Mouse (Mus musculus): ENCODE results near the gene Atoh8. TPM values are rescaled to one million over a fixed set of nuclear protein-coding genes. Genes with fewer than 3 reads are reported as not detected.
A peak's percentile ranks its signal among the peaks of the same experiment; 100 is the strongest.

The Atoh8 gene
- polyA plus RNA-seq, 1 experiment from 2014 or later = 0.88 TPM

- Histone ChIP-seq H3K4me2 (no peak overlapping the region), H3K9ac (no peak overlapping the region), H3K27ac (replicated peaks) (no peak overlapping the region), H3K27me3 (peaks cover 74% of the 10 kb centered on the region), H3K4me1 (replicated peaks) (0 out of 2 replicates have a peak, but pooled peaks cover 5% of the 10 kb centered on the region), H3K9me3 (replicated peaks) (no peaks in the 10 kb centered on the region), H3K4me3 (replicated peaks) (no peak overlapping the region), H3K36me3 (replicated peaks) (no peaks in the 10 kb centered on the region)
- no peak for ATAC-seq (ENCODE audit: insufficient read depth)
- WGBS (ENCODE audit: insufficient replicate concordance) = 12% methylated on average over 6 of the region's 6 CpGs
Measured at GRCm38 (mm10) chr6:72190120-72190519, 45.3 kb downstream of the Atoh8 start.

DNA sequence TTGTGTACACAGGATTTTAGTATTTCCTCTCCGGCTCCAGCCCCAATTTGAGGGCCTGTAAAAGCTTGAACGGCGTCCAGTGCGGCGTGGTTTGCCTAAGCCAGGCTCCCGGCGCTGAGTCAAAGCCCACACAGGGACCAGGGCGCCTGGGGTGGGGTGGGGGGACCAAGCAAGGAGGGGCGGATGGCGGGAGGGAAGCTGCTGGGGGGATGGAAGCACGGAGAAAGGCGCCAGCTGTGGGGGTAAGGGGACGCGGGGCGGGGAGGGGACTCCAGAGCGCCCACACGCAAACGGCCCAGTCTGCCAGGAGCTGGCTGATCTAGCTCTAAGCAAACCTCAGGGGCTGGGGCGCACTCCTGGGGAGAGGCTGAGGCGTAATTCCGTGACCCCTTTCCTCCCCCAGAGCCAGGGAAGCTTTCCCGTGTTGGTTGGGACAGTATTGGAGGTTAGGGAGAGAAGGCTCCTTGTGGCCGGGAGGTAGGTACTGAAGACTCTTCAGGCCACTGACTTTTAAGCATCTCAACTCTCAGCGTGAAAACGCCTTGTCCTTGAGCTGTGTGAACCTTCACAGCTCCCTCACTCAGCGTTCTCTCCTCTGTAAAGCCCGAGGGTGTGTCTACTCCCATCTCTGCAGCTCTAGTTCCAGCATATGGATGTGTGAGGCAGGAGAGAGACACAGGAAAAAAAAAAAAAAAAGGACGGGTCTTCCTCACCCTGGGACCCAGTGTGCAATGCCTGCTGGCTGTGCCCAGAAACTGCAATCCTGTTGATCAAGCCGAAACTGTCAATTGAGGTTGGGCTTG is 46.1 kb downstream of the Atoh8 start:
- Histone ChIP-seq H3K4me1 (replicated peaks) (0 out of 2 replicates have a peak, but pooled peaks cover 5% of the 10 kb centered on the region), H3K36me3 (replicated peaks) (no peaks in the 10 kb centered on the region), H3K9ac (no peak overlapping the region), H3K4me2 (peak overlapping the region; percentile 13; the same call in 1 of the 2 replicates), H3K27me3 (peaks cover 80% of the 10 kb centered on the region), H3K27ac (replicated peaks) (no peak overlapping the region), H3K9me3 (replicated peaks) (no peaks in the 10 kb centered on the region), H3K4me3 (replicated peaks) (no peak overlapping the region)
- WGBS (ENCODE audit: insufficient replicate concordance) = 9% methylated on average over 29 of the region's 29 CpGs
- no peak for ATAC-seq (ENCODE audit: insufficient read depth)

DNA sequence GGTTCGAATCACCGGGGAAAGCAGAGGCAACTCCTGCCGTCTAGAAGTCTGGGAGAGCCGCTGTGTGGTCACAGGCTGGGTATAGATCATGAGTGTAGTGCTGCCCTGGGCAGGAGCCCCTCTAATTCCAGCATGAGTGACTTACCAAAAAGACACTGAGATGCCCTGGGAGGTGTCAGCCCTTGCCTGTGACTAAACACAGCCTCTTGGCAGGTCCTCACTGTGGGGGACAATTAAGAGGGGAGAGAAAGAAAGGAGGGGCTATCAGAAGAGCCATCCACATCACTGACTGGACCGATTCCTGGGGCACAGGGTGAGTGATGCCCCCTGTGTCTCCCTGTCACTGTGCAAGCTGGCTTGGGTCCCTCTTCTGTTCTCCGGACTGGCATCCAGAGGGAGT is 48.6 kb downstream of the Atoh8 start:
- Histone ChIP-seq H3K27me3 (peaks cover 66% of the 10 kb centered on the region), H3K9ac (no peak overlapping the region), H3K27ac (replicated peaks) (no peak overlapping the region), H3K4me1 (replicated peaks) (0 out of 2 replicates have a peak, but pooled peaks cover 5% of the 10 kb centered on the region), H3K36me3 (replicated peaks) (no peaks in the 10 kb centered on the region), H3K4me2 (no peak overlapping the region), H3K9me3 (replicated peaks) (no peaks in the 10 kb centered on the region), H3K4me3 (replicated peaks) (no peak overlapping the region)
- 60% methylated on average over 6 of the region's 6 CpGs for WGBS (ENCODE audit: insufficient replicate concordance)
- no peak for ATAC-seq (ENCODE audit: insufficient read depth)

DNA sequence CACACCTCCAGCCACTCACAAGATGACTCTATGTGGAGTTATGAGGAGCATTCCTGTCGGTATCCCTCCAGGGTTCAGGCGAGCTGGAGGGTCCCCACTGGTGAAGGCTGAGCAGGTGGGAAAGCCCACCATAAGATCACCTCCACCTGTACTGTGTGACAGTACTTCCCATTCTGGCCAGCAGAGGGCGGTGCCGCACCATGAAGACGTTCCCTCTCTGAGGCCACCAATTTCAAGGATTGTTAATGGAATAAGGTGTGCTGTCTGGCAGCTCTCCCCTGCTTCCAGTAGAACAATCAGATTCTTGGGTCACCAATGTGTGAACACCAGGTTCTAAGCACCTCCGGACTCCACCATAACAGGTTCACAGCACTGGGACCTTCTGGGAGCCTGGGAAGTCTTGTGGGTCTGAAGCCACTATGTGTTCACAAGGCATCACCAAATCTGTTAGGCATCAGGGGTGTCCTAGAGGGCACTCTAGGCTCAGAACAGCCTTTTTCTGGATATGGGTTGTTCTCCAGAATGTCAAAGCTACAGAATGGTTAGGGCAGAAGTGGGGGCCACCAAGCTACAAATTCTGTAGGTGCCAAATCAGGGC is 49.4 kb downstream of the Atoh8 start:
- Histone ChIP-seq H3K9me3 (replicated peaks) (no peaks in the 10 kb centered on the region), H3K27me3 (peaks cover 58% of the 10 kb centered on the region), H3K9ac (no peak overlapping the region), H3K36me3 (replicated peaks) (no peaks in the 10 kb centered on the region), H3K4me3 (replicated peaks) (no peak overlapping the region), H3K4me2 (no peak overlapping the region), H3K27ac (replicated peaks) (no peak overlapping the region), H3K4me1 (replicated peaks) (0 out of 2 replicates have a peak, but pooled peaks cover 5% of the 10 kb centered on the region)
- WGBS (ENCODE audit: insufficient replicate concordance) = 2% methylated on average over 6 of the region's 6 CpGs
- no peak for ATAC-seq (ENCODE audit: insufficient read depth)

GRCm38 (mm10) chr6:72184576-72184975 is 50.8 kb downstream of the Atoh8 start:
- H3K27ac ChIP-seq (replicated peaks) = no peak overlapping the region

DNA sequence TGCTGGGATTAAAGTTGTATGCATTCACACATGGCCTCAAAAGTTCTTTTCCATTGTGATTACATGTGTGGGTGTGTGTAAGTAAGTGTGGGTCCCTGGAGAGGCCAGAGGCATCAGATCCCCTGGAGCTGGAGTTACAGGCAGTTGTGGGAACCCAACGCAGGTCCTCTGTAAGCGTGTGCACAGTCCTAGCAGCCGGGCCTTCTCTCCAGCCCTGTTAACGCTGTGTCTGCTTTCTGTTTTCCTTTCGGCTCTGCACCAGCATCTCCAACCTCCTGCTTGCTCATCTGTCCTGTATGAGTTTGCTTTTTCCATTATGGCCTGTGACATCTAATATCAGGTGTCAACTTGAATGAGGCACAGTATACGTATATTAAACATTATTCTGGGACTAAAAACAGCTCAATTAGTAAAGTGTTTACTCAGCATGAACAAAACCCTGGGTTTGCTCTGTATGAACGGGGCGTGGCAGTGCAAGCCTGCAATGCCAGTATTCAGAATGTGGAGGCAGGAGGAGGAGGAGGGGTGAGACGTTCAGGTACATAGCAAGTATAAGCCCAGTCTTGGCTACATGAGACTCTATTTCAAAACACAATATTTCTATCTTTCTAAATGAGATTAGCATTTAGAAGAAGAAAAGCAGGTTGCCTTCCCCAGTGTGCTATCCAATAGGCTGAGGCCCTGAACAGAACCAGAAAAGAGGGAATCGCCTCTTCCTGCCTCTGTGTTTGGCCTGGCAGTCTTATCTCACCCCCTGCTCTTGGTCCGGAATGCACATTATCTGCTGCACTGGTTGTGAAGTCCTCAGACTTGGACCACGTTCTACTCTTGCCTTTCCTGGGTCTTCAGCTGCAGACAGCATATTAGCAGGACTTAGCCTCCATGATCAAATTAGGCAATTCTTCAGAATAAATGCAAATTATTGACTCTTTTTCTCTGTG is 55.5 kb downstream of the Atoh8 start:
- Histone ChIP-seq H3K36me3 (replicated peaks) (no peaks in the 10 kb centered on the region), H3K4me3 (replicated peaks) (no peak overlapping the region), H3K9ac (no peak overlapping the region), H3K4me2 (no peak overlapping the region), H3K4me1 (replicated peaks) (no peaks in the 10 kb centered on the region), H3K27ac (replicated peaks) (no peak overlapping the region), H3K27me3 (peaks cover 7% of the 10 kb centered on the region; the same call in 1 of the 2 replicates), H3K9me3 (replicated peaks) (no peaks in the 10 kb centered on the region)
- ATAC-seq (ENCODE audit: insufficient read depth) = no peak
- 55% methylated on average over 12 of the region's 12 CpGs for WGBS (ENCODE audit: insufficient replicate concordance)

More at GRCm38 (mm10) chr6:72184576-72184975, 50.8 kb downstream of the Atoh8 start:
- no peak for ATAC-seq (ENCODE audit: insufficient read depth)
- H3K4me3 ChIP-seq (replicated peaks) = no peak overlapping the region
- WGBS (ENCODE audit: insufficient replicate concordance) = 67% methylated on average over 5 of the region's 5 CpGs
- 0 out of 2 replicates have a peak, but pooled peaks cover 5% of the 10 kb centered on the region for H3K4me1 ChIP-seq (replicated peaks)
- no peak overlapping the region for H3K9ac ChIP-seq
- no peak overlapping the region for H3K4me2 ChIP-seq
- no peaks in the 10 kb centered on the region for H3K9me3 ChIP-seq (replicated peaks)
- H3K27me3 ChIP-seq = peaks cover 44% of the 10 kb centered on the region
- no peaks in the 10 kb centered on the region for H3K36me3 ChIP-seq (replicated peaks)

- no peak overlapping the region for H3K4me3 ChIP-seq (replicated peaks)
- H3K9ac ChIP-seq = no peak overlapping the region
- peaks cover 4% of the 10 kb centered on the region; the same call in 1 of the 2 replicates for H3K27me3 ChIP-seq
- H3K27ac ChIP-seq (replicated peaks) = no peak overlapping the region
- H3K4me1 ChIP-seq (replicated peaks) = no peaks in the 10 kb centered on the region
- H3K36me3 ChIP-seq (replicated peaks) = no peaks in the 10 kb centered on the region
- no peak for ATAC-seq (ENCODE audit: insufficient read depth)
- no peaks in the 10 kb centered on the region for H3K9me3 ChIP-seq (replicated peaks)
- H3K4me2 ChIP-seq = no peak overlapping the region
- 79% methylated on average over 3 of the region's 3 CpGs for WGBS (ENCODE audit: insufficient replicate concordance)
Measured at GRCm38 (mm10) chr6:72179006-72179405, 56.4 kb downstream of the Atoh8 start.

- Histone ChIP-seq H3K4me3 (replicated peaks) (no peak overlapping the region), H3K27me3 (peaks cover 4% of the 10 kb centered on the region; the same call in 1 of the 2 replicates), H3K36me3 (replicated peaks) (no peaks in the 10 kb centered on the region), H3K9me3 (replicated peaks) (no peaks in the 10 kb centered on the region), H3K4me1 (replicated peaks) (no peaks in the 10 kb centered on the region), H3K9ac (no peak overlapping the region), H3K4me2 (no peak overlapping the region), H3K27ac (replicated peaks) (no peak overlapping the region)
- ATAC-seq (ENCODE audit: insufficient read depth) = no peak
- WGBS (ENCODE audit: insufficient replicate concordance) = 43% methylated on average over 3 of the region's 3 CpGs
Measured at GRCm38 (mm10) chr6:72177417-72177816, 58.0 kb downstream of the Atoh8 start.

GRCm38 (mm10) chr6:72176004-72176403 is 59.4 kb downstream of the Atoh8 start:
- Histone ChIP-seq H3K4me2 (no peak overlapping the region), H3K36me3 (replicated peaks) (no peaks in the 10 kb centered on the region), H3K27ac (replicated peaks) (no peak overlapping the region), H3K9me3 (replicated peaks) (no peaks in the 10 kb centered on the region), H3K9ac (no peak overlapping the region), H3K4me3 (replicated peaks) (no peak overlapping the region), H3K27me3 (peaks cover 4% of the 10 kb centered on the region; the same call in 1 of the 2 replicates), H3K4me1 (replicated peaks) (no peaks in the 10 kb centered on the region)
- 71% methylated on average over 5 of the region's 5 CpGs for WGBS (ENCODE audit: insufficient replicate concordance)
- ATAC-seq (ENCODE audit: insufficient read depth) = no peak

DNA sequence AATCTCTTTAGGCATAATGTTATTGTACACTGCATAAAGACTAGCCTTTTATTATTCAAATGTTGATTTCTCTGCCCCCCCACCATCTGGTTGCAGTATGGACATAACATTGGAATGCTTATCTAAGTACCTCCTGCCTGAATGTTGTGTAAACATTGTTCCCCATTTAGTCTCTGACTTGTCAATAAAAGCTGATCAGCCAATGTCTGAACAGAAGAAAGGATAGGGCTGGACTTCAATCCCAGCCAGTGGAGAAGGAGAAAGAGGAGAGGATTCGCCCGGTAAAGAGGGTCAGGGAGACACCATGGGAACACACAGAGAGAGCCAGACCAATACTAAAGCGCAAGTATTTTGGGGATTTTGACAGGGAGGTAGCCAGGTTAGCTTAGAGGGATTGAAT is 60.0 kb downstream of the Atoh8 start:
- Histone ChIP-seq H3K9me3 (replicated peaks) (no peaks in the 10 kb centered on the region), H3K4me1 (replicated peaks) (no peaks in the 10 kb centered on the region; the same call in 1 of the 2 replicates), H3K27ac (replicated peaks) (no peak overlapping the region), H3K27me3 (peaks cover 4% of the 10 kb centered on the region; the same call in 1 of the 2 replicates), H3K36me3 (replicated peaks) (no peaks in the 10 kb centered on the region), H3K9ac (no peak overlapping the region), H3K4me2 (no peak overlapping the region), H3K4me3 (replicated peaks) (no peak overlapping the region)
- 57% methylated on average over 3 of the region's 3 CpGs for WGBS (ENCODE audit: insufficient replicate concordance)
- ATAC-seq (ENCODE audit: insufficient read depth) = no peak

All from liver, embryonic 15.5 days (tissue).